Mouse (Mus musculus) adrenal gland, adult 18-20 months (tissue): ENCODE data around the gene Pcp4. TPM values are rescaled to one million over a fixed set of nuclear protein-coding genes. Genes with fewer than 3 reads are reported as not detected.

Experiments used
- DNase-seq, 2 experiments: peaks; one replicate each; pipeline ENCODE4 v3.0.0; 2021 to 2022; ENCODE audit warnings: low spot score in 2 of 2
- total RNA-seq, 2 experiments: library from RNA; stranded (reverse); gene quantifications; 1 replicate in 1 of 2; 2 replicates in 1 of 2; pipeline ENCODE4 v1.2.3; 2021

Pcp4 gene
- total RNA-seq, 2 experiments from 2014 or later: 7.0 to 9.8 TPM

DNA sequence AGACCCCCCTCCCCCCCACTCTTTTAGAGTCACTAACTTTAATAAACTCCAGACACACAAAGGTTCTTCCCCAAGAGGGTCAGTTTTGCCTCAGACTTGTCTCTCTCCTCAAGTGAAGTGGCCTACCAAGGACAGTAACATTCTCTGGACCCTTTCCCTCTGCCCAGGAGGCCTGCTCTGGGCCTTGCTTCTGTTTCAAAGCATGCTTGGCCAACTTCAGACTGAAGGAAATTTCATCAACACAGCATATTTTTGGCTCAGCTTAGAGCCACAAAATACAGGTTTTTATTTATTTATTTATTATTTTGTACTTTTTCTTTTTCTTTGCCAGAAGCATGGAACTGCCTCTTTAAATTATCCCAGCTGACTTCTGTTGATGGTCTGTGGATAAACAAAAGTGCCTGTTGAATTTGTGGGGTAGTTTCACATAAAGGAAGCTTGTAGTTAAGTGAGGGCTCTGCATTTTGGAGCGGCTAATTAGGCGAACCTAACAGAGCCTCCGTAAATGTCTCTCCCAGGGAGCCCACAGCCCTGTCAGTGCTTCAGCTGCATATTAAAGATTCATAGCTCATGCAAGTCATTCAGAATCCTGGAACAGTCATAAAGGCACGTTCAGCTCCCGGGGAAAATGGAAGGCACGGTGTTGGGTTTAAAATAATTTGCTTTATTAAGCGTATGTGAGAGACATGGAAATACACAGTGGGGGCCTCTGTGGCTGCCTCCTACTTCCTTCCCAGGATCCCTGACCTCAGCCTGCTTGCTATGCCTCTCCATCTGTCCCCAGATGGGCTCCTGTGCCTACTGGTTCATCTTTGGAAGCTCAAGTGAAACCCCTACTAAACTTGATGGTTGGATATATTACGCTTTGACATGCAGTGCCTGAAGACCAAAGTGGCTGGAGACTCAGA lies 96.2 kb downstream of the Pcp4 start:
- DNase-seq: no peak

DNA sequence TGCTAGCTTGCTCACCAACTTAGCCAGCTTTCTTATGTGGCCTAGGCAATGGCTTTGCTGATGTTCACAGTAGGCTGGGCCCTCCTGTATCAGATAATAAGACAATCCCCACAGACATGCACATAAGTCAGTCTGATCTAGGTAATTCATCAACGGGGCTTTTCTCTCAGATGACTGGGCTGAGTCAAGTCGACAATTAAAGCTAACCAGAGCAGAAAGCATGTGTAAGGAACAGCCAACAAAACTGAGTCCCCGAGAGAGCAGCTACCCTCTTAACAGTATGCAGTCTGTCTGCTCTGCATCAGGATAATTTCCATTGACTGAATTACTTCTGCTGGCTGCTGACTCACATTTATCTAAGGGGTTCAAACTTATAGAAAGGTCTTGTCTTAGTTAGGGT lies 100.0 kb downstream of the Pcp4 start:
- DNase-seq: no peak

Other genes with a start within 250 kb of the Pcp4 start
- under 1 TPM; 0.13 to 0.42 TPM for gene B3galt5, start 231.8 kb upstream of the Pcp4 start, total RNA-seq
- gene Itgb2l, start 24.0 kb upstream of the Pcp4 start, total RNA-seq: not detected